Mouse (Mus musculus): ENCODE measurements around the gene Rb1. TPM values are rescaled to one million over a fixed set of nuclear protein-coding genes. Genes with fewer than 3 reads are reported as not detected.

The Rb1 gene
- polyA plus RNA-seq, 1 experiment from 2014 or later = 21.8 TPM

DNA sequence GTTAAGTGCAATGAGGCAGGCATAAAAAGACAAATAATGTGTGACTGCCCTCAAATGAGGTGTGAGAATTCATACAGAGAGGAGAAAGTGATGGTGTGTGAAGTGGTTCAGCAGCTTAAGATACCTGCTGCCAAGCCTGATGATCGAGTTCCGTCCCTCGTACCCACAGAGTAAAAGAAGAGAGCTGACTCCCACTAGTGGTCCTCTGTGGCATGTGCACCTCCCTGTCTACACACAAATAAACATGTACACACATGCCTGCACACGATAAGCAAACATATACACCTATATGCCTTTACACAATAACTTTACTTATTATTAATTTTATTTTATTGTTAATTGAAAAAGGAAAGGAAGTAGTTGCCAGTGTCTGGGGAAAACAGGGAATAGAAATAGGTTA, 20.0 kb upstream of the Rb1 start:
- H3K4me1 ChIP-seq (replicated peaks; ENCODE audit: control insufficient read depth, insufficient read depth, low read length) = no peaks in the 10 kb centered on the region
- WGBS = 90% methylated on average over 4 of the region's 4 CpGs

DNA sequence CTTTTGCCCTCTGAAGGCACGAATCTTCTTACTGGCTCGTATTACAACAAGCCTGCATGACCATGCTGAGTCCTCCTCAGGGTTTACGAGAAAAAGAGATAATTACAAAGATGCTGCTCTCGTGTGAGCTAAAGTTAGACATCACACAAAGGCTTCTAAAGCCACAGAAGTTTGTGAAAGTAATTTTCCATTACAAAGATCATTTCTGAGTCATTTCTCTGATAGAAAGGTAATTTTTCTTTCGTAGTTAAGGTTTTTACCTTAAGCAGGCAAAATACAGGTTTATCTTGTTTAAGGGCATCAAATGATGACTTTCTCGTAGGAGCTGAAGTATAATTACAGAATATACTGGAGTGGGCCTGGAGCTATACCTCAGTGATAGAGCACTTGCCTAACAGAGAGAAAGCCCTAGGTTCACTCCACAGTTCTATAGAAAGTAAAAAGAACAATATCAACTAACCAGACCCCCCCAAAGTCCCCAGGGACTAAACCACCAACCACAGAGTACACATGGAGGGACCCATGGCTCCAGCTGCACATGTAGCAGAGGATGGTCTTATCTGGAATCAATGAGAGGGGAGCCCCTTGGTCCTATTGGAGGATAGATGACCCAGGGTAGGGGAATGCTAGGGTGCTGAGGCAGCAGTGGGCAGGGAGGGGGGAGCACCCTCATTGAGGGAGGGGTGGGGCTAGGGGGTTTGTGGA, 14.6 kb upstream of the Rb1 start:
- 62% methylated on average over 6 of the region's 6 CpGs for WGBS
- Histone ChIP-seq H3K4me3 (ENCODE audit: low read depth, low read length) (no peak overlapping the region), H3K9ac (ENCODE audit: low read length) (no peak overlapping the region), H3K27me3 (replicated peaks; ENCODE audit: control insufficient read depth, insufficient read depth, low read length) (no peaks in the 10 kb centered on the region), H3K9me3 (ENCODE audit: control insufficient read depth, low read length) (no peaks in the 10 kb centered on the region), H3K4me1 (replicated peaks; ENCODE audit: control insufficient read depth, insufficient read depth, low read length) (no peaks in the 10 kb centered on the region), H3K36me3 (ENCODE audit: control insufficient read depth, insufficient read depth, low read length) (no peaks in the 10 kb centered on the region), H3K27ac (ENCODE audit: low read depth) (no peak overlapping the region), H3K4me2 (ENCODE audit: low read length) (no peak overlapping the region)
- DNase-seq (ENCODE audit: low spot score) (no peak), ATAC-seq (replicated peaks; ENCODE audit: low FRiP score, low TSS enrichment, low read depth) (no peak)

More for the DNA sequence above, 20.0 kb upstream of the Rb1 start:
- Histone ChIP-seq H3K27ac (ENCODE audit: low read depth) (no peak overlapping the region), H3K27me3 (replicated peaks; ENCODE audit: control insufficient read depth, insufficient read depth, low read length) (no peaks in the 10 kb centered on the region), H3K4me3 (ENCODE audit: low read depth, low read length) (no peak overlapping the region), H3K9me3 (ENCODE audit: control insufficient read depth, low read length) (no peaks in the 10 kb centered on the region), H3K9ac (ENCODE audit: low read length) (no peak overlapping the region), H3K4me2 (ENCODE audit: low read length) (no peak overlapping the region), H3K36me3 (ENCODE audit: control insufficient read depth, insufficient read depth, low read length) (no peaks in the 10 kb centered on the region)
- DNase-seq (ENCODE audit: low spot score) (no peak), ATAC-seq (replicated peaks; ENCODE audit: low FRiP score, low TSS enrichment, low read depth) (no peak)

DNA sequence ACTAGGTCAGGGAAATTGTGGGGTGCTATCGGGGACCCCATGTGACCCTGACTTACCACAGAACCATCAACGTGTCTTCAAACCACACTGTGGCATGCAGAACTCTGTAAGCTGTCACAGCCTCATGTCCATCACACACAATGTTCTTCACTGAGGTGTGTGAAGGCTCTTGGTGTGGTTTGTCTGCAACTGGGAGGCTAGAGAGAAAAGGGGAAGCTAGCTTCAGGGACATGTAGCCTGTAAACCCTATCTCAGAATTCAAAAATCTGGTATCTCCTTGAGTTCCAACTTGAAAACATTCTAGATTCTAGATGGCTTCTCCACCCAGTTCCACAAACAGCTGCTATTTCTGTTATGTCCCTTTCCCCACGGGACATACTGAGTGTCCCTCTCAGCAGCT, 14.0 kb upstream of the Rb1 start:
- Histone ChIP-seq H3K36me3 (ENCODE audit: control insufficient read depth, insufficient read depth, low read length) (no peaks in the 10 kb centered on the region), H3K4me1 (replicated peaks; ENCODE audit: control insufficient read depth, insufficient read depth, low read length) (no peaks in the 10 kb centered on the region), H3K27me3 (replicated peaks; ENCODE audit: control insufficient read depth, insufficient read depth, low read length) (no peaks in the 10 kb centered on the region), H3K9me3 (ENCODE audit: control insufficient read depth, low read length) (no peaks in the 10 kb centered on the region), H3K9ac (ENCODE audit: low read length) (no peak overlapping the region), H3K4me2 (ENCODE audit: low read length) (no peak overlapping the region), H3K27ac (ENCODE audit: low read depth) (no peak overlapping the region), H3K4me3 (ENCODE audit: low read depth, low read length) (no peak overlapping the region)
- DNase-seq (ENCODE audit: low spot score) = no peak
- WGBS = 77% methylated on average over 3 of the region's 3 CpGs
- ATAC-seq (replicated peaks; ENCODE audit: low FRiP score, low TSS enrichment, low read depth) = no peak

DNA sequence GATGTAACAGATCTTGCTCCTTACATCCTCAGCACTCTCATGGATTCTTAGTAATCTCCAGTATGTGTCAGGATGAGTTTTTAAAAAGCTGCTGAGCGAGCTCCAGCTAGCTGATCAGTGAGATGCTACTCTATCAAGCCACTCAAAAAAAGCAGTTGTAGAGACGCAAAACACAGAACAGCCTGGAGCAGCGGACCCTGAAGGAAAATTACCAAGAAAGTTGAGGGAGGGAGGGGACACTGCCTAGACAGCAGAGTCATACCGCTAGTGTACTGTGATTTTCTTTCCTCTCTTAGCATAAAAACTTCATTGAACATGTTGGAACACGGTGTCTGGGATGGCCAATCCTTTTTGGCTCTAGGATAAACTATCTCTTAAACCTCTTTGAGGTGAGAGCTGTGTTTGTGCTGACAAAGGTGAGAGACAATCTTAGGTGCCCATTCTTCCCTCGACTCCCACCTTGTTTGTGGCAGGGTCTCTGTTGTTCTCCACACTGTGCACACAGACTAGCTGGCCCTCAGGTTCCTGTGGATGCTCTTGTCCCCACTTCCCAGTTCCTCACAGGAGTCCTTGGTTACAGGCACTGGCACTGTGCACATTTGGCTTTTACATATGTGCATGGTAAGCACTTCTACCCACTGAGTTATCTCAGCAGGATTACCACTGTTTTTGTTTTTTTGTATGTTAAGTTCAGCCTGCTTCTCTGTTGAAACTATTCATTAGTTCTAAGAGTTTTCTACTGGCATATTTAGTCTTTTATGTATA, 10.9 kb upstream of the Rb1 start:
- no peak for ATAC-seq (replicated peaks; ENCODE audit: low FRiP score, low TSS enrichment, low read depth)
- Histone ChIP-seq H3K9me3 (ENCODE audit: control insufficient read depth, low read length) (no peaks in the 10 kb centered on the region), H3K4me3 (ENCODE audit: low read depth, low read length) (no peak overlapping the region), H3K9ac (ENCODE audit: low read length) (no peak overlapping the region), H3K4me1 (replicated peaks; ENCODE audit: control insufficient read depth, insufficient read depth, low read length) (no peaks in the 10 kb centered on the region), H3K4me2 (ENCODE audit: low read length) (no peak overlapping the region), H3K36me3 (ENCODE audit: control insufficient read depth, insufficient read depth, low read length) (no peaks in the 10 kb centered on the region), H3K27me3 (replicated peaks; ENCODE audit: control insufficient read depth, insufficient read depth, low read length) (no peaks in the 10 kb centered on the region), H3K27ac (ENCODE audit: low read depth) (no peak overlapping the region)
- 78% methylated on average over 6 of the region's 6 CpGs for WGBS
- no peak for DNase-seq (ENCODE audit: low spot score)

DNA sequence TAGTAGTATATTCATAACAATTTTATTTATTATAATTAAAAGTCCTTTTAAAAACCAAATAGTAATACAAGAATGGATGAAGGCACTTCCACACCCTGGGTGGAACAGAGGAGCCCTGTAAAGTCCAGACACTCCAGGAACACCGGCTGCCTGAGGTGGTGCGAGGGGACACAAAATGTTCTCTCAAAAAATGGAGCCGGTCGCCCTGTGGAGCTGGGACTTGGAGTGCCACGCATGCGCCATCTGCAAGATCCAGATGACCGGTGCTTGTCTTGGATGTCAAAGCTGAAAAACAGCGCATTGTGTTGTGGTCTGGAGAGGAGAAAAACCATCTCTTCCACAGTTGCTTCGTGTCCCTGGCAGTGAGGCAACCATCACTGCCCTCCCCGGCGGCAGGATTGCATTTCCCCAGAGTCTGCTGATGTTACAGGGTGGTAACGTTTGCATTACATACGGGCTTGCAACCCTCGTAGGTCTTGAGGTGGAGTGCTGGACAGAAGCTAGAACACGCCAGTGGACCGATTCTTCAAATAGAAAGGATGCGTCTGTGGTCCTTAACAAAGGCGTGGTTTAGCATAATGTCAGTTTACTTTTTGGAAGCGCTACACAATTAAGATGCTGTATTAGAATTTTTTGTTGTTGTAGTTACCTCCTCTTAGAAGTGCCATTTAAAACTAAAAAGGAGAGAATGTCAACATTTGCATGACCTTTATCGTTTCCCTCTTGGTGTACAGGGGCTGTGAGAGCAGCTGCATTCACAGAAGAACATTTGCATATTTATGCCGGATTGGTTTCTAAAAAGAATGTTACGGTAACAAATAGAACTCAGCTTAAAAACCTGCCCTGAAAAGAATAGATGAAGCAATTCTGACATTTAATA, 9.5 kb upstream of the Rb1 start:
- no peak overlapping the region for H3K27ac ChIP-seq (ENCODE audit: low read depth)
- H3K4me2 ChIP-seq (ENCODE audit: low read length) = no peak overlapping the region
- H3K9ac ChIP-seq (ENCODE audit: low read length) = no peak overlapping the region
- DNase-seq (ENCODE audit: low spot score) = no peak
- no peaks in the 10 kb centered on the region for H3K27me3 ChIP-seq (replicated peaks; ENCODE audit: control insufficient read depth, insufficient read depth, low read length)
- no peaks in the 10 kb centered on the region for H3K4me1 ChIP-seq (replicated peaks; ENCODE audit: control insufficient read depth, insufficient read depth, low read length)
- H3K4me3 ChIP-seq (ENCODE audit: low read depth, low read length) = no peak overlapping the region
- no peaks in the 10 kb centered on the region for H3K36me3 ChIP-seq (ENCODE audit: control insufficient read depth, insufficient read depth, low read length)
- WGBS = 77% methylated on average over 22 of the region's 22 CpGs
- H3K9me3 ChIP-seq (ENCODE audit: control insufficient read depth, low read length) = no peaks in the 10 kb centered on the region
- ATAC-seq (replicated peaks; ENCODE audit: low FRiP score, low TSS enrichment, low read depth) = no peak

DNA sequence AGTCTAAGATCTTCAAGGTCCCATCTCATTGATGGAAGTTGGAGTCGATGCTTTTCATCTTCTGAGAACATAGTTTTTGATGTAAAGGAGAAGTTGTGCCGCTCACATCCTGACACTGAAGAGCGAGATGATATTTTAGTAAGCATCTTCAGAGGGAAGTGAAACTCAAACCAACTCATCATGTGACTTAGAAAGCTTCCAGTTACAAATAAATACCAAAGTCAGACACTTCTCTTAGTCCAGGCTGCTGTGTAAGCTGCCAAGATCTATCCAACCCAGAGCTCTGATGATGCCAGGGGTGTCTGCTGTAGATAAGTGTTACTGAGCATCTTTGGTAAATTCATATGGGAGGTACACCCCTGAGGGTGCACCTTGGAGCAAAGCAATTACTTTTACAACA, 8.3 kb upstream of the Rb1 start:
- Histone ChIP-seq H3K4me2 (ENCODE audit: low read length) (no peak overlapping the region), H3K36me3 (ENCODE audit: control insufficient read depth, insufficient read depth, low read length) (no peaks in the 10 kb centered on the region), H3K4me3 (ENCODE audit: low read depth, low read length) (no peak overlapping the region), H3K9ac (ENCODE audit: low read length) (no peak overlapping the region), H3K27ac (ENCODE audit: low read depth) (no peak overlapping the region), H3K9me3 (ENCODE audit: control insufficient read depth, low read length) (no peaks in the 10 kb centered on the region), H3K4me1 (replicated peaks; ENCODE audit: control insufficient read depth, insufficient read depth, low read length) (no peaks in the 10 kb centered on the region), H3K27me3 (replicated peaks; ENCODE audit: control insufficient read depth, insufficient read depth, low read length) (no peaks in the 10 kb centered on the region)
- 85% methylated on average over 3 of the region's 3 CpGs for WGBS
- ATAC-seq (replicated peaks; ENCODE audit: low FRiP score, low TSS enrichment, low read depth) (no peak), DNase-seq (ENCODE audit: low spot score) (no peak)

DNA sequence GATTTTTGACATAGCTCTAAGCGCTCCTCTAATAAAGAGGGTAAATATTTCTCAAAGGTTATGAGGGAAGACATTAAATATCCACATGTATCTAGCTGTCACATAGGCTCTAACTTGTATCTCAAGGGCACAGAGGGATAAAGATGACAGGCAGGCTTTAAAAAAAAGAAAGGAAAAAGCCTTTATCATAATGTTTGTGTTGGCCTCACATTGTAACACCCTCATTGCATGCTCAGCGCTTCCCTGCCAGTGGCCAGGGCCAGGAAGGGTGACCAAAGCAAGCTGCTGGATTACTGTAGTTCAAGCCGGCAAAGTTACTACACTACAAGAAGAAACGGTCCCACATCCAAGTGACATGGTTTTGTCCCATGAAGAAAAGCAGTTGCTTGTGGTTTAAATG, 5.8 kb upstream of the Rb1 start:
- no peak for DNase-seq (ENCODE audit: low spot score)
- no peaks in the 10 kb centered on the region for H3K9me3 ChIP-seq (ENCODE audit: control insufficient read depth, low read length)
- H3K4me2 ChIP-seq (ENCODE audit: low read length) = no peak overlapping the region
- 84% methylated on average over 4 of the region's 4 CpGs for WGBS
- H3K27me3 ChIP-seq (replicated peaks; ENCODE audit: control insufficient read depth, insufficient read depth, low read length) = no peaks in the 10 kb centered on the region
- no peak overlapping the region for H3K4me3 ChIP-seq (ENCODE audit: low read depth, low read length)
- H3K9ac ChIP-seq (ENCODE audit: low read length) = no peak overlapping the region
- ATAC-seq (replicated peaks; ENCODE audit: low FRiP score, low TSS enrichment, low read depth) = no peak
- no peak overlapping the region for H3K27ac ChIP-seq (ENCODE audit: low read depth)
- H3K4me1 ChIP-seq (replicated peaks; ENCODE audit: control insufficient read depth, insufficient read depth, low read length) = peaks cover 4% of the 10 kb centered on the region; the same call in 1 of the 2 replicates
- no peaks in the 10 kb centered on the region for H3K36me3 ChIP-seq (ENCODE audit: control insufficient read depth, insufficient read depth, low read length)

DNA sequence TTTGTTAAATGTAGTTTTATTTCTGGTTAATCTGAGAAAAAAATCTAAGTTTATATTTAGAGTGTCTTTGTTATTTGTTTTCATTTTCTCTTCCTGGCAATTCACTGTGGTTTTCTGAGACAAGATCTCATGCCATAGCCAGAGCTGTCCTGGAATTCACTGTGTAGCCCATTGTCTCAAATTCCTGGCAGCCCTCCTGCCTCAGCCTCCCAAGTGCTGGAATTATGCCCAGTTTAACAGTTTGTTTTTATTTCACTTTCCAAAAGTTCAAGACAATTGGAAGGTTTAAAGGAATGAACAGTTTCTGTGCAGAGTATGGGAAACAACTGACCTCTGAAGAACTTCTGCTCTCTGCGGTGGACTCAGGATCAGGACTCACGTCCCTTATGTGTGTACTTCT, 4.2 kb upstream of the Rb1 start:
- Histone ChIP-seq H3K27me3 (replicated peaks; ENCODE audit: control insufficient read depth, insufficient read depth, low read length) (no peaks in the 10 kb centered on the region), H3K36me3 (ENCODE audit: control insufficient read depth, insufficient read depth, low read length) (no peaks in the 10 kb centered on the region), H3K4me2 (ENCODE audit: low read length) (no peak overlapping the region), H3K4me3 (ENCODE audit: low read depth, low read length) (no peak overlapping the region), H3K9ac (ENCODE audit: low read length) (no peak overlapping the region), H3K4me1 (replicated peaks; ENCODE audit: control insufficient read depth, insufficient read depth, low read length) (peaks cover 4% of the 10 kb centered on the region; the same call in 1 of the 2 replicates), H3K9me3 (ENCODE audit: control insufficient read depth, low read length) (no peaks in the 10 kb centered on the region), H3K27ac (ENCODE audit: low read depth) (no peak overlapping the region)
- 83% methylated on average over 2 of the region's 2 CpGs for WGBS
- ATAC-seq (replicated peaks; ENCODE audit: low FRiP score, low TSS enrichment, low read depth) = no peak
- DNase-seq (ENCODE audit: low spot score) = no peak
